Mouse (Mus musculus) liver, adult 2 months (tissue): ENCODE measurements at regions not wholly inside any gene's neighbourhood (a gene's known extent, or its start where the extent isn't known, plus 50 kb on each side); places are given as distances from the start of the nearest gene placed in this dataset.

Experiments used
- CTCF ChIP-seq: fragments of 200-500 bp; IDR thresholded peaks from 2 replicates; pipeline ENCODE4 v1.5.1; 2011; ENCODE audit warnings: low read depth, low read length, control low read depth
- POLR2A ChIP-seq: fragments of 200-500 bp; IDR thresholded peaks from 2 replicates; pipeline ENCODE4 v1.6.1; 2011; ENCODE audit warnings: low read length, control low read depth; ENCODE audit not compliant: insufficient read depth; ENCODE audit errors: extremely low read depth

- TF ChIP-seq CTCF (no peak), POLR2A (no peak)
Observed at GRCm38 (mm10) chr4:124154627-124155026, 236.8 kb upstream of the 4930535I16Rik start.
